Mouse (Mus musculus): ENCODE data around the gene Psmd9.
"Not testable (repeated sequence)": the region's sequence is repeated elsewhere in the genome, so short reads cannot be mapped to it uniquely, and the experiment has no call there.

The Psmd9 gene

DNA sequence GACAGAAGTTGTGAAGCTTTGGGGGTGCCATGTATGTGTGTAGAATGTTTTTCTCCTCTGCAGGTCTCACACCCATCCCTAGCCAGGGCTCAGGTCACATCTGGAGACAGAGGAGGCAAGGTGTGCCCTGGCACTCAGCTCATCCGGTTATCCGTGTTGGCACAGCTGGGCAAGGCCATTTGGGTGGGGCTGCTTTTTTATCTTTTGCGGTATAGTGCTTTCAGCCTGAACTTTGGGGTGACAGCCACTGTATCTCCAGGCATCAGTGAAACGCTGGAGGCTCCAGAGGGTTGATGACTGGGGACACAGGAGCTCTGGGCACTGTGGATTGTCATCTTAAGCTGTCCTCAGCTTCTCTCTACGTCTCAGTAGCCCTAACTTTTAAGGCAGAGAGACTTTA lies 24.2 kb downstream of the Psmd9 start:
- DNase-seq (ENCODE audit: low spot score), result no peak

DNA sequence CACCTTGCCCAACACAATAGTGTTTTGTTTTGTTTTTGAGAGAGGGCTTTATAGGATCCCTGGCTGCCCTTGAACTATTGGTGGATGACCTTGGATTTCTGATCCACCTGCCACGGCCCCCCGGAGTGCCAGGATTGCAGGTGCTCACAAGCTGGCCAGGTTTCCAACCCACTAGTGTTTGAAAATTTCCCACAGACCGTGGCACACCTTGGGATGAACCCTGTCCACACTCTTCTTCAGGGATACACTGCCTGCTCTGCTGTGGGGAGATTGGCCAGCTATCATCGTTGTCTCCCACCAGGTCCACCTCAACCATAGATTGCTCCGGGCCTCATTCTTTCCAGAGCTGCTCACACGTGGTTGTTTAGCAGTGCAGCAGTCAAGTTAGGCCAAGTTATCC lies 25.6 kb downstream of the Psmd9 start:
- no peak for DNase-seq (ENCODE audit: low spot score)

GRCm38 (mm10) chr5:123195500-123196000 lies 26.3 kb downstream of the Psmd9 start:
- DNase-seq (ENCODE audit: low spot score), result no peak

DNA sequence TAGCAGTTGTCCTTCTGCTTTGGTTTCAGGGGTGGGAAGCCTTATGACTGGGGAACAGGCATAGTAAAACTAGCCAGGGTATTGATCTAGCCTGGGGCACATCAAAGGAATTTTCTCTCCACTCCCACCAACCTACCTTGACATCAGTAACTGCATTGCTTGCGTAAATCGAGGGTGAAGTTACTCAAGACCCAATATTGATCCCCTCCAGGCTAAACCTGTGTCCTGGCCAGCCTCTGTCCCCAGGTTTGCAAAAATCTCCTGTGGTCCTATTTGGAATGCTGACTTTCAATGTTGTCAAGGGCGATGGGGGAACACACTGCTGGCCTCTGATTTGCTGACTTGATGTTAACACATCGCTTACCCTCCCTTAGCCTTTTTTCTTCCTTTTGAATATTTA lies 27.5 kb downstream of the Psmd9 start:
- no peak for DNase-seq (ENCODE audit: low spot score)

DNA sequence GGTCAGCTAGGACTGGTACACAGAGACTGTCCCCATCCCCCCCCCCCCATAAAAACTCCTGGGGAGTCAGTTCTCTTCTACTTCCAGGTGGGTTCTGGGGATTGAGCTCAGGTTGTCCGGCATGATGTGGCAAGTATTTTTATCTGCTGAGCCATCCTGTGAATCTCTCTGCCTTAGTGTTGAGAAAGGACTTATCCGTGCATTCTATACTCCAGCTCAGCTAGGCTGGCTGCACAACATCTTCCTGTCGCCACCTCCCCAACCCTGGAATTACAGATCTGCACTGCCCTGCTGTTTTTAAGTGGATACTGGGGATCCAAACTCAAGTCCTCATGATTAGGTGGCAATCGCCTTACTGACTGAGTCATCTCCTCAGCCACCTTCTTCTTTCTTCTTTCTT lies 29.3 kb downstream of the Psmd9 start:
- no peak for DNase-seq (ENCODE audit: low spot score)

DNA sequence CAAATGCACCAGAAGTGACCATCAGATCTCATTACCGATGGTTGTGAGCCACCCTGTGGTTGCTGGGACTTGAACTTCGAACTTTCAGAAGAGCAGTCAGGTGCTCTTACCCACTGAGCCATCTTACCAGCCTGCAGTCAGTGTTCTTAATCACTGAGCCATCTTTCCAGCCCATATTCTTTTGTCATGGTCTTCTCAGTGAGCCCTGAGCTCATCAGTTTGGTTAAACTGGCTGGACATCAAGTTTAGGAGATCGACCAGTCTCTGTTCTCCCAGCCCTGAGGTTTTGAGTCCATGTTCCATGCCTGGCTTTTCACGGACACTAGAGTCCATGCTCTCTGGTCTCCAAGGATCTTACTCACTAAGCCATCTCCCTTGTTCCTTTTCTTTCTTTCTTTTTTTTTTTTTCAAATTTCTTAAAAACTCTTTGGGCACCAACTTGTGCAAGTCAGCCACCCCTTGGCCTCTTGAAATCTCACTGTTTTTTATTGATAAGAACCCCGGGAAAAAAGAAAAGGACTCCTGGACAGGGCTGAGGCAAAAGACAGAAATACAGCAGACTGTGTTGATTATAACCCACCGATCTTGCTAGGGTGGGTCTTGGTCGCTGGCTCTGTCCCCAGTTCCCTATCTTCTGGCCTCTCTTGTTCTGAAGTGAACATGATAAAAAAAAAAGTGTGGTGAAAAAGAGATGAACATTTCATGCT lies 31.8 kb downstream of the Psmd9 start:
- not testable (repeated sequence) for DNase-seq (ENCODE audit: low spot score)

DNA sequence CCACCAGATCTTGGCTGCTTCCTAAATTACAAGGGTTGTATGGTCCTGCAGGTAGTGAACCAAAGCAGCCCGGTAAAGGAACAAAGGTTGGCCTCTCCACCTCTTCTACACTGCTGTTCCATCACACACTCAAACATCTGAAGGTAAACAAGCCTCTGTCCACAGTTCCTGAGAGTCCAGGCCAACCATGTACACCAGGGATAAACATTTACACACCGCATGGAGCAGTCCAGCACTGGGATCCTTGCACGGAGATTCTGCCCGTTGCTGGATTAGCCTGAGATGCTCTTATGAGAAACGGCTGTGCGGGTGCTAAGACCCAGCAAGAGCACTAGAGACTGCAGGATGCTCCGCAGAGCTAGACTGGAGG lies 32.3 kb downstream of the Psmd9 start:
- no peak for DNase-seq (ENCODE audit: low spot score)

GRCm38 (mm10) chr5:123201987-123202386 lies 32.8 kb downstream of the Psmd9 start:
- peak; percentile 21 for DNase-seq (ENCODE audit: low spot score)

- DNase-seq (ENCODE audit: low spot score), result not testable (repeated sequence)
These were observed 33.6 kb downstream of the Psmd9 start for GRCm38 (mm10) chr5:123202771-123203170.

- not testable (repeated sequence) for DNase-seq (ENCODE audit: low spot score)
These were observed 34.4 kb downstream of the Psmd9 start for GRCm38 (mm10) chr5:123203591-123203990.

DNA sequence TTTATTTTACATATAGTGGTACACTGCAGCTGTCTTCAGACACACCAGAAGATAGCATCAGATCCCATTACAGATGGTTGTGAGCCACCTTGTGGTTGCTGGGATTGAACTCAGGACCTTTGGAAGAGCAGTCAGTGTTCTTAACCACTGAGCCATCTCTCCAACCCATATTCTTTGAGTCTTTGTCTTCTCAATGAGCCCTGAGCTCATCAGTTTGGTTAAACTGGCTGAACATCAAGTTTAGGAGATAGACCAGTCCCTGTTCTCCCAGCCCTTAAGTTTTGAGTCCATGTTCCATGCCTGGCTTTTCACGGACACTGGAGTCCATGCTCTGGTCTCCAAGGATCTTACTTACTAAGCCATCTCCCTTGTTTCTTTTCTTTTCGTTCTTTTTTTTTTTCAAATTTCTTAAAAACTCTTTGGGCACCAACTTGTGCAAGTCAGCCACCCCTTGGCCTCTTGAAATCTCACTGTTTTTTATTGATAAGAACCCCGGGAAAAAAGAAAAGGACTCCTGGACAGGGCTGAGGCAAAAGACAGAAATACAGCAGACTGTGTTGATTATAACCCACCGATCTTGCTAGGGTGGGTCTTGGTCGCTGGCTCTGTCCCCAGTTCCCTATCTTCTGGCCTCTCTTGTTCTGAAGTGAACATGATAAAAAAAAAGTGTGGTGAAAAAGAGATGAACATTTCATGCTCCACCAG lies 53.3 kb downstream of the Psmd9 start:
- not testable (repeated sequence) for DNase-seq (ENCODE audit: low spot score)

- peak; percentile 48 for DNase-seq (ENCODE audit: low spot score)
These were observed 53.8 kb downstream of the Psmd9 start for GRCm38 (mm10) chr5:123223051-123223410.

DNA sequence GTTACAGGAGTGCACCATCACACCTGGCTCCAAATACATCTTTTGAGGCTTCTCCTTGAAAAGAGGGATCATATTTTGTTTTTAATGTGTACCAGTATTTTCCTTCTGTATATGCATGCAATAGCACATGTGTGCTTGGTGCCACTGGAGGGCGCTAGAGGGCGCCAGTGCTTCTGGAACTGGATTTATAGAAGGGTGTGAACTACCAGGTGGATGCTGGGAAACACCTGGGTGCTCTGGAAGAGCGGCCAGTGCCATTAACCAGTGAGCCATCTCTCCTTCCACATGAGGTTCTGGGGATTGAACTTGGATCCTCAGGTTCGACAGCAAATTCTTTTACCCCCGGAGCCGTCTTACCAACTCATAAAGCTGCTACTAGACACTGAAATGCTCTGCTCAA lies 54.6 kb downstream of the Psmd9 start:
- DNase-seq (ENCODE audit: low spot score), result not testable (repeated sequence)

DNA sequence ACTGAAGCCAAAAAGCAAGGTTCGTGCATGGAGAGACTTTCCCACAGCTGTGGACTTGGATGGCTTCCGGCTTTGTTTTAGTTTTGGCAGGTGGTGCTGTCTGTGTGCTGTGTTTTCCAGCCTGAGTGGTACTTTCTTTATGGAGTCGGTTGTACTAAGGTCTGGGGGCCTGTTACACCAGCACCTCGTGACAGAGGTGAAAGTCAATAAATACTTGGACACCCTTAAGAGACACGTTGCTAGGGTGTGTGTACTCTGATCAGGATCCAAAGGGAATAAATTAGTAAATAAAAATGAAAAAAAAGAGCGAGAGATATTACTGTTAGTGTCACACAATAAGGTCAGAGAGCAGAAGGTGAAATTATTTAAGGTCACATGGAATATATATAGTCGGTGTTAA lies 57.6 kb downstream of the Psmd9 start:
- DNase-seq (ENCODE audit: low spot score), result no peak

DNA sequence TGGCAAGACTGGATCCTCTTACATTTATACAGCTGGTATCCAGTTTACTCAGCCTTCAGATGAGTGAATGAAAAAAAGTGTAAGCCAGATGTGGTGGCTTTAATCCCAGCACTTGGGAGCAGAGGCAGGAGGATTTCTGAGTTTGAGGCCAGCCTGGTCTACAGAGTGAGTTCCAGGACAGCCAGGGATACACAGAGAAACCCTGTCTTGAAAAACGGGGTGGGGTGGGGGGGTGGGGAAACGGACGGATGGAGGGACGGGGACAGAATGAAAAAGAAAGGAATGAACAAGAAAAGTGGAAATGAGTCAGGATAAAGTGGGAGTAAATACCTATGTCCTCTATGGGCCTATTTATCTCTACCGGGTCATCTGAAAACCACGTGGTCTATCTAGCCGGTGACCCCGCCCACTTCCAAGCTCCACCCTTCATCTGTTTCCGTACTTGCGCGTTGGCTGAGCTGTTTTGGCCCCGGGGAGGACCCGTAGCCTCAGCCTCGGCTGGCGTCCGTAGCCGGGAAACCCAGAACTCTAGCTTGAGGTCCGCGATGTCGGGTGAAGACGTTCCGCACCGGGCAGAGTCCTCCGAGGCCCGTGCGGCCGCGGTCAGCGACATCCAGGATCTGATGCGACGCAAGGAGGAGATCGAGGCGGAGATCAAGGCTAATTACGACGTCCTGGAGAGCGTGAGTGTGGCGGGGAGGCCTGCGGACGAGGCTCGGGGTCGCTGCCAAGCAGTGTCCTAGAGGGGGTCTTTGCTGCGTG lies 58.7 kb downstream of the Psmd9 start:
- DNase-seq (ENCODE audit: low spot score), result peak; percentile 81

DNA sequence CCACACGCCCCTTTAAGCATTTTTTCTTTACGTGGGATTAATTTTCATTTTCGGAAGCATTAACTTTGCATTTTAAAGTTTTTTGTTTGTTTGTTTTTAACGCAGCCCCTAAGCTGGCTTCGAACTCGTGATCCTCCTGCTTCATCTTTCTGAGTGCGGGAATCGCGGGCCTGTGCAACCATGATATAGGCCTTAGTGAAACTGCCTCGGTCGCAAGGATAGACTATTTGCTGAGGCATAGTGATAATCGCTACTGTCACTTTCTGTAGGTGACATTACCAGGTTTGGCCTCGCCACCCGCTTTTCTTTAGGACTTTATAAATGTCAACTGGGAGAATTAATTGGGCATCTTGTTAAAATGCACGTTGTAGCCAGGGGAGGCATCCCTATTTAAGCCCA lies 59.3 kb downstream of the Psmd9 start:
- peak; percentile 9 for DNase-seq (ENCODE audit: low spot score)

DNA sequence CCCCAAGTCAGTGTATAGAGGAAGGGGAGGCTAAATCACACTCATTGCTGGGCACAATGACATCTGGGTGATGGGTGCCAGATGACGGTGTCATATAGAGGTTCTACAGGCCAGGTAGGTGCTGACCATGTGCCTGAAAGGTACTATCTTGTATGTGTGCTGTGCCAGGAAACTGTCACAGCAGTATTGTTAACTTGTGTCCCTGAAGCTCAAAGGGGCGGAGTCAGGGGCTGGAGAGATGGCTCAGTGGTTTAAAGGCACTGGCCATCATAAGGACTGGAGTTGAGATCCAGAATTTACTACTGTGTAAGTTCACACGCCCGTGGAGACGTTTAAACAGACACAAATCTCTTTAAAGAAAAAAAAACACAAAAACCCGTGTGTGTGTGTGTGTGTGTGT lies 60.1 kb downstream of the Psmd9 start:
- peak; percentile 11 for DNase-seq (ENCODE audit: low spot score)

GRCm38 (mm10) chr5:123232180-123232579 lies 63.0 kb downstream of the Psmd9 start:
- DNase-seq (ENCODE audit: low spot score), result no peak

DNA sequence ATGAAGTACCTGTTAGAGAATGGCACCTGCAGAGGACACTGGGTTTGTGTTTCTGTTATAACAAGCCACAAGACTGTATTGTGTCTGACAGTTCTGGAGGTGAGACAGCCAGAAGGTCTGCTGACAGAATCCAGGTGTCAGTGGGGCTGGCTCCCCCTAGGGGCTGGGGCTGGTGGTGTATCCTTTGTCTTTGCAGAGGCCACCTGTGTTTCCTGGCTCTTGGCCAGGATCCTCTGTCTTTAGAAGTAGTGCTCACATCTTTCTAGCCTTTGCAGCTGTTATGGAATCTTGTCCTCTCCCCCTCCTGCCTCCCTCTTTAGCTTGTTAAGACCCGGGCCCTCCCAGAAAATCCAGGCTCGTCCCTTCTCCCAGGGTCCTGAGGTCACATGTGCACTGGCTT lies 66.5 kb downstream of the Psmd9 start:
- peak; percentile 83 for DNase-seq (ENCODE audit: low spot score)

DNA sequence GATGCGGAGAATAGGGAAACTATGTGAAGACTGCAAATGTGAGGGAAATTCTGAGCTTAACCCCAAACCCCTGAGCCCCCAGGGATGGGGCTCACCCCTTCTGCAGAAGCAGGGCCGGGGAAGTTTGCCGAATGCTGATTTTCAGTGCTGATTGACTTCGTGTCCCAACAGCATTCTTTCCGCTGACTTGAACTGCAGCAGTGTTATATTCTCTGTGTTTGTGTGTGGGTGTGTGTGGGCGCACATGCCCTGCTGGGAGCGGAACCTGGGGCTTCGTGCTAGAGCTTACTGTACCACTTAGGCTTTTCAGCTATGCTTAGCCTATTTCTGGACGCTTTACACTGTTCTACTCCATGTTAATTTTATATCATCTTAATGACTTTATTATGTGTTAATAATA lies 67.2 kb downstream of the Psmd9 start:
- no peak for DNase-seq (ENCODE audit: low spot score)

DNA sequence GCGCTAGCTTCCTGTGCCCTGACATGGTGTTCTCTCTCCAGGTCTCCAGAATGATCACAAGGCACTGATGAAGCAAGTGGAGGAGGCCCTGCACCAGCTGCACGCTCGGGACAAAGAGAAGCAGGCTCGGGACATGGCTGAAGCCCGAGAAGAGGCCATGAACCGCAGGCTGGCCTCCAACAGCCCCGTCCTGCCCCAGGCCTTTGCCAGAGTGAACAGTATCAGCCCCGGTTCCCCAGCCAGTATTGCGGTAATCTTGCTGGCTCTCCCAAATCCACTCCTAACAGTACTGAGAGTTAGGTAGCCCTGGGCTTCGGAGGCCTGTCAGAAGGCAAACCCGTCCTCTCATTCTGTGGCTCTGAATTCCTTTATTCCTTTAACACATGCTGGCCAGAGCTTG lies 70.3 kb downstream of the Psmd9 start:
- no peak for DNase-seq (ENCODE audit: low spot score)

GRCm38 (mm10) chr5:123245518-123245917 lies 76.3 kb downstream of the Psmd9 start:
- DNase-seq (ENCODE audit: low spot score), result peak; percentile 50

- no peak for DNase-seq (ENCODE audit: low spot score)
These were observed 82.2 kb downstream of the Psmd9 start for GRCm38 (mm10) chr5:123251390-123251789.
